Mouse (Mus musculus) E14TG2a.4 (cell line): Measurements from ENCODE around the gene Rapgef1.

Experiments
- CTCF ChIP-seq: conservative IDR thresholded peaks from 2 replicates; pipeline ENCODE4 v1.5.1; 2014; ENCODE audit warnings: low read length
- NANOG ChIP-seq: IDR thresholded peaks from 2 replicates; pipeline ENCODE4 v1.6.1; 2014; ENCODE audit warnings: borderline replicate concordance, low read length, mixed read lengths
- POU5F1 ChIP-seq: IDR thresholded peaks from 2 replicates; pipeline ENCODE4 v1.6.1; 2014; ENCODE audit warnings: low read length, borderline replicate concordance

DNA sequence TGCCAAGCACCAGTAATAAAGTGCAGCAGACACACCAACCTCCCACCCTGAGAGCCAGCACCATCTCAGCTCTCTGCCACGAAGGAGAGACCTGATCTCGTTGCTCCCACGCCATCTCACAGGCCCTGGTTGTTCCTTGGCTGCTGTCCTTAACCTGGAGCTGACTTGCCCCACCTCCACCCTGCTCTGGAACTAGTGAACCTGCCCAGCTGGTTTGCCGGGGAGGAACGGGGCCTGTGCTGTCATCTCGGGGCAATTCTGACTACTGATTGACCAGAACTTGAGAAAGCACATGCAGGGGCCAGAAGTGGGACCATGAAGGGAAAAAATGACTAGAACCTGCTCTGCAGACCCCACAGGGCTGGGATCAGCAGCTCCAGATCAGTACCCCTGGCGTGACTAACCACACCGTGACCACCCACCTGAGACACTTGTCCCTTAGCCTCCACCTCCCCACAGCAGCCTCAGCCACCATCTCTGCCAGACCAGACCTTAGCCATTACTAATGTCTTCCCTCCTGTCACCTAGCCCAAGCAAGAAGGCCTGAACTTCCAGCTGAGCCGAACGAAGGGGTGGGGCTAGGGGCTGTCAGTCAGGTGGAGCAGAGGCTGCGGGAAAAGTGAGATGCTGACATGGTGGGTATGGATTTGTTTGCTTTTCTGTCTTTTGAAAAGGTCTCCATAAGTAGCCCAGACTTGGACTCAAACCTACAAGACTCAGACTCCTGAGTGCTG is 148.6 kb downstream of the Rapgef1 start:
- TF ChIP-seq CTCF (no peak), NANOG (no peak), POU5F1 (no peak)
